Mouse (Mus musculus): ENCODE data around the gene Trim3. TPM values are rescaled to one million over a fixed set of nuclear protein-coding genes. Genes with fewer than 3 reads are reported as not detected.

Trim3 gene
- 30.3 and 36.0 TPM in 2 replicates for polyA plus RNA-seq (2016; fragmentation: Nextera tagmentation; extraction: Ambion mirVana)

DNA sequence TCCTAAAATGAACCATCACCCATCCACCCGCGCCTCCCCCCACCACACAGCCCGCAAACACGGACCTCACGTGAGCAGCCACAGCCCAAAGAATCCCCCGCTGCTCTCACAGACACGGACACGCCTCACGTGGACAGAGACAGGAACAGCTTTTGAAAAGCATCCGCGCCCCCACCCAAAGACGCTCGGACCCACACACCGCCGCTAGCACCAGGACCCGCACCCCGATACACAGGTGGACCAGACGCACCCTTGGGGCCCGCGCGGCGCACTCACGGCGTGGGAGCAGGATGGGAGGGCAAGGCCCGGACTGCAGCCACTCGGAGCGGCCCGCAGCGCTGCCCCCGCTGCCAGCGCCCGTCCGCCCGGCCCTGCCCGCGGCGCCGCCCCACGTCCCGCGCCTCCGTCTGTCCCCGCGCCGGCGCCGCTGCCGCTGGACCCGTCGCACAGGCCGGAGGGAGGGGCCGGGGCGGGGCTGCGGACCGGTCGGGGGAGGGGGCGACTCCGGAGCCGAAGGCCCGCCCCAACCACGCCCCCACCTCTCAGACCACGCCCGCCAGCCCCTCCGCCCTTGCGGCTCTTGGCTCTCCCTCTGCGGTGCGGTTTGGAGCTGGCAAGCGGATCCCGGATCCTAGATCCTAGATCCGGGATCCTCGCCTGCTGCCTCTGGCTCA, at the start of gene Trim3:
Trim3 (minus strand) TSS at position 445 of the 674 bp plus-strand sequence.
- DNase-seq (ENCODE audit: low spot score), result peak; percentile 91
- peaks cover 28% of the 10 kb centered on the region for H3K36me3 ChIP-seq
- no peaks in the 10 kb centered on the region for H3K9me3 ChIP-seq (replicated peaks)
- peaks cover 31% of the 10 kb centered on the region for H3K27me3 ChIP-seq (ENCODE audit: low read depth, poor library complexity, severe bottlenecking)
- H3K4me3 ChIP-seq, result peak within 1 kb of the TSS; percentile 91
- H3K27ac ChIP-seq (replicated peaks), result peak within 1 kb of the TSS; percentile 89
- peaks cover 68% of the 10 kb centered on the region for H3K4me1 ChIP-seq
- 2% methylated on average over 62 of the region's 71 CpGs for WGBS

DNA sequence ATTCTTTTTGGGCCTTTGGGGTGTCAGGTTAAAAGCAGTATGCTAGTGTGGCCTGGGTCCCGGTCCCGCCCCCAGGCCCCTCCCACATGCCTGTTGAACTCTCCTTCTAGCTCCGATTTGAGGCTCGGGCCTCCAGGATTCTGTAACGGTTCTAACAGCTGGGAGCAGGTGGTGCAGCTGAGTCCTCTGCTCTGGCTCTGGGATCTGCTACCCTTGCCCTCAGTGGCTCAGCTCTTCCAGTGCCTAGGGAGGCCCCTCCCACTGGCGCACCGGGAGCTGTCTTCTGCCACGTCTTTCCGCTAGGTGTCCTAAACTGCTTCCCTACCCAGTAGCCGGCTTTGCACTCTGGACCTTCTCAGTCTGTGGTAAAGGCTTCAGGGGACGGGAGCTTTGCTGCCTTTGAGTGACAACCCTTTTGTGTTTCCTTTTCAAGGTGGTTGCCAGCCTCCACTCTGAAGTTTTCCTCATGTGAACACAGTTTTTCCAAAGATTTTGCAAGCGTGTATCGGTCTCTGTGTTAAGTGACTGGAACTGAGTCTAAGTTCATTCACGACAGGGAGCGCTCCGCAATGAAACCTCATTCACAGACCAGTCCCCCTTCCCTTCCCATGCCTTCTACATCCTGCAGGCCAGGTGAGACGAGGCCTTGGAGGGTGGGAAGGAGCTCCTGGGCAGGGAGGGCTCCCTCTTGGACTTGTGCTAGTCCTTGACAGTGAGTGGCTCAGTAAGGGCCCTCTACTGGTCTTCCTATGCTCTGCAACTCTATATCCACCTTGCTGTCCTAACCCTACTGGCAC, 17.5 kb upstream of the Trim3 start, which contains the start of gene Dnhd1:
Dnhd1 (plus strand) TSS at position 189 of the 797 bp plus-strand sequence.
- peak; percentile 76 for DNase-seq (ENCODE audit: low spot score)
- 2% methylated on average over 17 of the region's 17 CpGs for WGBS
- Histone ChIP-seq H3K27me3 (ENCODE audit: low read depth, poor library complexity, severe bottlenecking) (no peaks in the 10 kb centered on the region), H3K4me1 (peaks cover 12% of the 10 kb centered on the region), H3K36me3 (no peaks in the 10 kb centered on the region), H3K9me3 (replicated peaks) (no peaks in the 10 kb centered on the region), H3K27ac (replicated peaks) (peak within 1 kb of the TSS; percentile 64), H3K4me3 (peak within 1 kb of the TSS; percentile 52)

DNA sequence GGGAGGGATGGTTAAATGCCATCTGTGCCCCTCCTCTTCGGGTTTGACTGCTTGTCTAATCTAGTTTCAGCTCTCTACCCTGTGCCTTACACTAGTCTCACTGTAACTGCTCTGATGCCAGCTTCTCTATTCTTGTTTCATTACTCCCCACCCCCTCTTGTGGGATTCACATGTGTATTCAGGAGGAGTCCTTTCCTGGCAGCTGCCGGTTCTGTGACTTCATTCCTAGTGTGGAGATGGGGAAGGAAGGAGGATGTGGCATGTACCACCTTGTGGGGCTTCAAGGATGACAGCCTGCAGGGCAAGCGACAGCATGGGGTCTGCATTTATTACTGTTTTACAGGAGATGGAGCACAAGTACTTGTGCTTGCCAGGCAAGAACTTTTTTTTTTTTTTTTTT, 8.6 kb upstream of the Trim3 start:
- peaks cover 26% of the 10 kb centered on the region for H3K4me1 ChIP-seq
- H3K27me3 ChIP-seq (ENCODE audit: low read depth, poor library complexity, severe bottlenecking), result no peaks in the 10 kb centered on the region
- H3K9me3 ChIP-seq (replicated peaks), result no peaks in the 10 kb centered on the region
- H3K36me3 ChIP-seq, result peaks cover 31% of the 10 kb centered on the region
- peak overlapping the region; percentile 83; the same call in 1 of the 2 replicates for H3K4me3 ChIP-seq
- 82% methylated on average over 3 of the region's 3 CpGs for WGBS
- no peak for DNase-seq (ENCODE audit: low spot score)
- no peak overlapping the region for H3K27ac ChIP-seq (replicated peaks)

- H3K27ac ChIP-seq (replicated peaks), result peak overlapping the region; percentile 89
- peaks cover 2% of the 10 kb centered on the region; the same call in 1 of the 2 replicates for H3K27me3 ChIP-seq (ENCODE audit: low read depth, poor library complexity, severe bottlenecking)
- peaks cover 42% of the 10 kb centered on the region for H3K36me3 ChIP-seq
- peaks cover 26% of the 10 kb centered on the region for H3K4me1 ChIP-seq
- H3K9me3 ChIP-seq (replicated peaks), result no peaks in the 10 kb centered on the region
- no peak for DNase-seq (ENCODE audit: low spot score)
- peak overlapping the region; percentile 83 for H3K4me3 ChIP-seq
- under 1% methylated on average over 18 of the region's 18 CpGs for WGBS
Observed at GRCm38 (mm10) chr7:105640894-105641255, 7.5 kb upstream of the Trim3 start.

GRCm38 (mm10) chr7:105640233-105640893, 7.0 kb upstream of the Trim3 start, which contains the start of the genes Arfip2 and Gm45799:
Gene Arfip2, minus strand, starts transcription at chr7:105640416.
Gene Gm45799, plus strand, starts transcription at chr7:105640552.
- WGBS, result 0% methylated on average over 45 of the region's 45 CpGs
- peak within 1 kb of the TSS; percentile 89 for H3K27ac ChIP-seq (replicated peaks)
- H3K36me3 ChIP-seq, result peaks cover 47% of the 10 kb centered on the region

DNA sequence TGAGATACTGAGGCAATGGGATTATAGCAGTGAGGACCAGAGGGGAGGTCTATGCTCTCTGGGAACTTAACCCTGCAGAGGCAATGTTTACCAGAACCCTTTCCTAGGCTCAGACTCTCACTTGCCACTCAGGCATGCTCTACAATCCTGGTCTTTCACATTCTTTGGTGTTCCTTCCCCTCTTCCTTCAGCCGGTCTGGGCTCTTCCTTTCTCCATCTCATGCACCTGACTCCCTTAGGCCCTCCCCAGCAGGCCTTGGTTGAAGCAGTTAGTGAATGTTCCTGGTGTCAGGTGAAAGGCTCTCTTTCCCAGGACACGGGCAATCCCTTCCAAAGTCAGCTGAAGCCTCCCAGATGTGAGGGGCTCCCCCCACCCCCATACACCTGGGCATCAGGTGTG, 6.4 kb upstream of the Trim3 start, which contains the start of gene Timm10b:
Timm10b (plus strand) TSS at position 301 of the 400 bp plus-strand sequence.
- peaks cover 35% of the 10 kb centered on the region for H3K4me1 ChIP-seq
- no peak for DNase-seq (ENCODE audit: low spot score)
- H3K4me3 ChIP-seq, result peak within 1 kb of the TSS; percentile 83
- H3K9me3 ChIP-seq (replicated peaks), result no peaks in the 10 kb centered on the region
- 5% methylated on average over 2 of the region's 2 CpGs for WGBS
- peak within 1 kb of the TSS; percentile 89 for H3K27ac ChIP-seq (replicated peaks)
- H3K36me3 ChIP-seq, result peaks cover 47% of the 10 kb centered on the region
- peaks cover 13% of the 10 kb centered on the region for H3K27me3 ChIP-seq (ENCODE audit: low read depth, poor library complexity, severe bottlenecking)

More at GRCm38 (mm10) chr7:105640233-105640893, 7.0 kb upstream of the Trim3 start, which contains the start of the genes Arfip2 and Gm45799:
- Histone ChIP-seq H3K4me1 (peaks cover 30% of the 10 kb centered on the region), H3K4me3 (peak within 1 kb of the TSS; percentile 83), H3K27me3 (ENCODE audit: low read depth, poor library complexity, severe bottlenecking) (peaks cover 7% of the 10 kb centered on the region), H3K9me3 (replicated peaks) (no peaks in the 10 kb centered on the region)
- DNase-seq (ENCODE audit: low spot score), result peak; percentile 97

DNA sequence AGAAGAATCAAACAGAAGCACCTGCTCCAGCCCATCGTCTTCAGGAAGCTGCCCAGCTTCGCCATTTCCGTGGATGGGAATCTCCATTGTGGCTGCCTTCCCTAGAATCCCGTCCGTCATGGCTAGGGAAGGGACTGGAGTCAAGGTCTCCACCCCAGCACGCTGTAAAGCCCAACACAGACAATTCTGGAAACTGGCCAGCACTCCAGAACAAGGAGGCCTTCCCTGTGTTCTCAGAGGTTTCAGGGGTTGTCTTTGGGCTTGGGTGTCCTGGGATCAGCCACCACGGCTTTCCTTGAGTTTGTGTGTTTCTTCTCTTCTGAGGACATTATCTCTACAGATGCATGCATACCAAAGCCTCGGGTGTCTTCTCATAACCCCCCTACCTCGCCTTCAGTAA, 5.9 kb upstream of the Trim3 start:
- Histone ChIP-seq H3K27ac (replicated peaks) (no peak overlapping the region), H3K4me1 (peaks cover 39% of the 10 kb centered on the region), H3K27me3 (ENCODE audit: low read depth, poor library complexity, severe bottlenecking) (peaks cover 18% of the 10 kb centered on the region), H3K36me3 (peaks cover 46% of the 10 kb centered on the region), H3K9me3 (replicated peaks) (no peaks in the 10 kb centered on the region), H3K4me3 (peak overlapping the region; percentile 83)
- DNase-seq (ENCODE audit: low spot score), result no peak
- 82% methylated on average over 9 of the region's 9 CpGs for WGBS

DNA sequence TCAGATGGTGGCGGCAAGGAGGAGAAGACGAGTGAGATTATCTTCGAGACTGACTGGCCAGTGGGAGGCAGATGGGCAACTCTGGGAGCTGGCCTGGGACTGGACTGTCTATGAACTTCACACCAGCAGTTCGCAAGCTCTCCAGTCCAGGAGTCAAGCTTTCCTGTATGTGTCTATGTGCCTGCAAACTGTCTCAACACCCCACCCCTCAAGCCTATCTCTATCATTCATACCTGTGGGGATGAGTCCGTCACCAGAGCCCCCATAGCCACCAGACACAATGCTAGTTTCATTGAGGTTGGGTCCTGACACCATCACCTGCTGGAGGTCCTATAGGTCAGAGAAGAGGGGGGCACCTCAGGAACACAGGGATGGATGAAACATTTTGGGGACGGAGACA, 5.4 kb upstream of the Trim3 start:
- no peak overlapping the region for H3K27ac ChIP-seq (replicated peaks)
- 95% methylated on average over 6 of the region's 6 CpGs for WGBS
- peaks cover 19% of the 10 kb centered on the region for H3K27me3 ChIP-seq (ENCODE audit: low read depth, poor library complexity, severe bottlenecking)
- no peak overlapping the region for H3K4me3 ChIP-seq
- H3K9me3 ChIP-seq (replicated peaks), result no peaks in the 10 kb centered on the region
- peaks cover 41% of the 10 kb centered on the region for H3K36me3 ChIP-seq
- DNase-seq (ENCODE audit: low spot score), result no peak
- H3K4me1 ChIP-seq, result peaks cover 44% of the 10 kb centered on the region

DNA sequence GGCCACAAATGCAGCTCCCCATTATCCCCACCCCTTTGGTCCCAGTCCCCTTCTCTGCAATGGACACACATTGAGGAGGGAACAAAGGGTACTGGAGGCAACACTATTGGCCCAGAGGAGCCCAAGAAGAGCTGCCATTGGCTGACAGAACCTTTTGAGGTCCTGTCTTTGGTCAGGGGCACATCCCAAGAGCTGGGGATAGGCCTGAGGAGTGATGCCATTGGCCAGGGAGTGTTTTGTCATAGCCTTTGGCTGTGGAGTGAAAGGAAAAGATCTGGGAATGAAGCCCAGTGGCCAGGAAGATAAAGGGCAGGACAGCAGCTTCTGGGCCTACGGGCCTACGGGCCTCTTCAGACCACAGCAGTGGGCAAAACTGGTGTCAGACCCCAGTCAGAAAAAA, 2.4 kb upstream of the Trim3 start:
- DNase-seq (ENCODE audit: low spot score), result no peak
- H3K27me3 ChIP-seq (ENCODE audit: low read depth, poor library complexity, severe bottlenecking), result peaks cover 31% of the 10 kb centered on the region
- 96% methylated on average over 2 of the region's 2 CpGs for WGBS
- peaks cover 34% of the 10 kb centered on the region for H3K36me3 ChIP-seq
- H3K9me3 ChIP-seq (replicated peaks), result no peaks in the 10 kb centered on the region
- peaks cover 58% of the 10 kb centered on the region for H3K4me1 ChIP-seq
- H3K27ac ChIP-seq (replicated peaks), result no peak overlapping the region
- H3K4me3 ChIP-seq, result no peak overlapping the region

DNA sequence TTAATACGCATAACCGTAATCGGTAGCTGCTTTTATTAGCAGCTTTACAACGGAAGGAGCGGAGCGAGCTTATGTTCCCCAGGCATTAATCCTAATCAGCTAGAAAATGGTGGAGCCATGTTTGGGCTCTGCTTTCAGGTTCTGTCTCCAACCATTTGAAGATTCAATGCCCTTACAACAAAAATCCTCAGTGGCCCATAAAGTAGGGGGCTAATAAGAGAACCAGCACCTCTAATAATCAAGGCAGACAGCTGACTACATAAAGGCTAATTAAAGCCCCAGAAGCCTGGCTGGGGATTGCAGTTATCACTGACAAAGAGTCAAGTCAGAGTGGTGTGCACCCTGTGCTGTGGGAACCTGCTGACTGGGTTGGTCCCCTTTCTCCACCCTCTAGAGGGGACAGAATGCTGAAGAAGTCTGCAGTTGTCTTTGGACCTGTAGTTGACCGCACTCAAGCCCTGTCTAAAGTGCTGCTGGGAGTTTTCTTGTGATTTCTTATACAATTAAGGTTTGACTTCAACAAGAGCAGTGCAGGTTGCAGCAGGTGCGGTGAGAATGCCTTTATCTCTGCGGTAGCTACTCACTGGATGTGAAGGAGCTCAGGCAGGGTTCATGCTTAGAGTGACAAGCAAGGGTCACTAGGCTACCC, 1.0 kb upstream of the Trim3 start:
- H3K4me3 ChIP-seq, result peak overlapping the region; percentile 91
- peaks cover 31% of the 10 kb centered on the region for H3K27me3 ChIP-seq (ENCODE audit: low read depth, poor library complexity, severe bottlenecking)
- H3K9me3 ChIP-seq (replicated peaks), result no peaks in the 10 kb centered on the region
- H3K36me3 ChIP-seq, result peaks cover 34% of the 10 kb centered on the region
- H3K27ac ChIP-seq (replicated peaks), result no peak overlapping the region
- WGBS, result 56% methylated on average over 9 of the region's 9 CpGs
- no peak for DNase-seq (ENCODE audit: low spot score)
- peaks cover 64% of the 10 kb centered on the region for H3K4me1 ChIP-seq

DNA sequence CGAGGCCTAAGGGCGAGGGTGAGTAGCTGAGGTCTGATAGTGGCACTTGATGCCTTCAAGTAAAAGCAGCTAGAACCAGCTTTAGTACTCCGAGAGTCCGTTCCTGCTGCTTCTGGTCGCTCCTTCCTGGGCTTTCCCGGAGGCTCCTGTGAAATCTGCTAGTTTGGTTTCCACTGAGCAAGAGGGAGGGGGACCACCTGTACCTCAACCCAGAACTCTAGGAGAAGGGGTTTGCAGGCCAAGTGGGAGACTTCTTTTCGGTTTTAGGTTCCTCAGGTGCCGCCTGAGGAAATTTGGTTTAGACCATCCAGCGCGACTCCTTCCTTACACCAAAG, 397 bp upstream of the Trim3 start:
- Histone ChIP-seq H3K4me1 (peaks cover 64% of the 10 kb centered on the region), H3K9me3 (replicated peaks) (no peaks in the 10 kb centered on the region), H3K4me3 (peak overlapping the region; percentile 91), H3K36me3 (peaks cover 32% of the 10 kb centered on the region), H3K27me3 (ENCODE audit: low read depth, poor library complexity, severe bottlenecking) (peaks cover 31% of the 10 kb centered on the region), H3K27ac (replicated peaks) (peak overlapping the region; percentile 89)
- no peak for DNase-seq (ENCODE audit: low spot score)
- 6% methylated on average over 10 of the region's 10 CpGs for WGBS

DNA sequence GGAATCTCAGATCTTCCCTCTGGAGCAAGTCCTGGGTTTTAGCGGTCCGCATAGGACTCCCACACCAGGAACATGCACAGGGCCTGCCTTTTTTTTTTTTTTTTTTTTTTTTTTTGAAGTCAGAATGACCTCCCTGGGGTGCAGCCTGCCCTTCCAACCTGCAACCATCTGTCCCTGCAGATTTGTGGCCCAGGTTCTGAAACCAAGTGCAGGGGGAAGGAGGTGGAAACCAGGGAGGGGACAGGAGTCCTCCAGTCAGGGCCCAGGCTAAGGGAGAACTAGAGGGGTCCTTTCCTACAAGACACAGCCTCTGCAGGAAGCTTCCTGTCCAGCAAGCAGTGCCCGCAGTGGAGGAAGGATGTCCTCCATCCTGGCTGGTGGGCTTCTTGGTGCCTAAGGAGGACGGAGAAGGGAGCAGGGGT, 809 bp downstream of the Trim3 start:
- Histone ChIP-seq H3K27me3 (ENCODE audit: low read depth, poor library complexity, severe bottlenecking) (peaks cover 37% of the 10 kb centered on the region), H3K4me1 (peaks cover 70% of the 10 kb centered on the region), H3K27ac (replicated peaks) (peak overlapping the region; percentile 89), H3K36me3 (peaks cover 22% of the 10 kb centered on the region), H3K4me3 (peak overlapping the region; percentile 91), H3K9me3 (replicated peaks) (no peaks in the 10 kb centered on the region)
- DNase-seq (ENCODE audit: low spot score), result no peak
- WGBS, result 19% methylated on average over 4 of the region's 4 CpGs
